Mouse (Mus musculus) hindbrain, embryonic 13.5 days (tissue): ENCODE measurements around the gene Mpl. TPM values are rescaled to one million over a fixed set of nuclear protein-coding genes. Genes with fewer than 3 reads are reported as not detected.

Experiments used
- ATAC-seq: fragments of 200-750 bp; cut with Nextera tagmentation; 2 replicates; pipeline ENCODE4 v1.8.0; 2017; ENCODE audit warnings: moderate TSS enrichment; ENCODE audit not compliant: low FRiP score
- H3K27ac ChIP-seq: fragments of 300-500 bp; sonication (generic); 2 replicates; pipeline ENCODE4 v1.5.1; 2015; ENCODE audit warnings: inconsistent platforms, mild to moderate bottlenecking, moderate library complexity
- H3K27me3 ChIP-seq: fragments of 300-500 bp; sonication (generic); 2 replicates; pipeline ENCODE4 v1.6.1; 2015; ENCODE audit warnings: mild to moderate bottlenecking, inconsistent platforms
- H3K36me3 ChIP-seq: fragments of 300-500 bp; sonication (generic); 2 replicates; pipeline ENCODE4 v1.6.1; 2015; ENCODE audit warnings: mild to moderate bottlenecking, inconsistent platforms
- H3K4me1 ChIP-seq: fragments of 300-500 bp; sonication (generic); replicated peaks from 2 replicates; pipeline ENCODE4 v1.6.1; 2015; ENCODE audit warnings: inconsistent platforms
- H3K4me2 ChIP-seq: fragments of 300-500 bp; sonication (generic); 2 replicates; pipeline ENCODE4 v1.6.1; 2015; ENCODE audit warnings: inconsistent platforms, mild to moderate bottlenecking, moderate library complexity
- H3K4me3 ChIP-seq: fragments of 300-500 bp; sonication (generic); 2 replicates; pipeline ENCODE4 v1.5.1; 2015; ENCODE audit warnings: mild to moderate bottlenecking, inconsistent platforms
- H3K9ac ChIP-seq: fragments of 300-500 bp; sonication (generic); 2 replicates; pipeline ENCODE4 v1.6.1; 2015; ENCODE audit warnings: mild to moderate bottlenecking, inconsistent platforms
- H3K9me3 ChIP-seq: fragments of 300-500 bp; sonication (generic); 2 replicates; pipeline ENCODE4 v1.6.1; 2016; ENCODE audit warnings: inconsistent platforms
- WGBS: fragments of 180-500 bp; shearing (Covaris S2); methylation state at CpG from one replicate; pipeline ENCODE4 v1.1.7; 2015; 5-methylcytosine and 5-hydroxymethylcytosine counted together
- polyA plus RNA-seq: library from polyadenylated mRNA; unstranded; fragments of >200 nt; fragmentation: Nextera tagmentation; extraction: Ambion mirVana; gene quantifications from 2 replicates; pipeline ENCODE4 v1.2.1, GENCODE M21; 2015

Gene Mpl
- polyA plus RNA-seq, 1 experiment from 2014 or later = 0.26 TPM

DNA sequence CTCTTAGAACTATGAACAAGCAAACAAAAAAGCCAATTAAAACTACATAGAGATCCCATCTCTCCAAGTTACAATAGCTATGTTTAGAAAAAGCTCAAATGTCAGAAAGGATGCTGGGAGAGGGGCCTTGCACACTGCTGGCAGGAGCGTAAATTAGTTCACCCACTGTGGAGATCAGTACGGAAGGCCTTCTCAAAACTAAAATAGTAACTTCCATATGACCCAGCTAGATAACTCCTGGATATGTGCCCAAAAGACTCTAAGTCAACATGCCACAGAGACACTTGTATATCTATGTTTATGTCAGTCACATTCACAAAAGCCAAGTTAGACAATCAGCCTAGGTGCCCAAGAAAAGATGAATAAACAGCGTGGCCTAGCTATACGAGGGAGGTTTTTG, 62.0 kb downstream of the Mpl start:
- ATAC-seq = no peak
- no peaks in the 10 kb centered on the region for H3K27me3 ChIP-seq
- H3K36me3 ChIP-seq = peaks cover 100% of the 10 kb centered on the region
- H3K4me1 ChIP-seq = no peaks in the 10 kb centered on the region
- no peak overlapping the region for H3K4me3 ChIP-seq
- 88% methylated on average over 4 of the region's 4 CpGs for WGBS
- H3K9ac ChIP-seq = no peak overlapping the region
- H3K9me3 ChIP-seq = no peaks in the 10 kb centered on the region
- H3K4me2 ChIP-seq = no peak overlapping the region
- H3K27ac ChIP-seq = no peak overlapping the region

DNA sequence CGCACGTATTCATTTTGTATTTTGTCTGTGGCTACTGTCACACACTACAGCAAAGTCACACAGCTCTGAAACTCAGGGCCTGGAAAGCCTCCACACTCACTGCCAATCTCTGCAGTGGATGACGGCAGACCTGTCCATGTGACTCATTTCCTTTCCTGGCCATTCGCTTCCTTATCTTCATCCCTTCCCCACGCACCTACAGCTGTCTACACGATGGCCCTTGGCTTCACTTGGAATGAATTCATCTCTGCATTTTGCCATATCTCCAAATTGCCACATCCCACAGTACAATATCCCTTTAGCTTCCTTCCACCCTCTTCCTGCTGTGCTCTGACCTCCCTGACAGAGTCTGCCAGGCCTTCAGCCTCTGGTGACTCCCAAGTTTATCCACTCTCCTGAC, 62.8 kb downstream of the Mpl start:
- Histone ChIP-seq H3K9ac (no peak overlapping the region), H3K9me3 (no peaks in the 10 kb centered on the region), H3K4me1 (no peaks in the 10 kb centered on the region), H3K27ac (no peak overlapping the region), H3K27me3 (no peaks in the 10 kb centered on the region), H3K4me3 (no peak overlapping the region), H3K36me3 (peaks cover 100% of the 10 kb centered on the region), H3K4me2 (no peak overlapping the region)
- ATAC-seq = no peak
- 93% methylated on average over 6 of the region's 6 CpGs for WGBS

Other genes with a start within 250 kb of the Mpl start
- 79.7 and 82.0 TPM in 2 replicates for gene Ptprf, start 166.1 kb downstream of the Mpl start, polyA plus RNA-seq
- 10.6 and 10.9 TPM in 2 replicates for gene Szt2, start 48.2 kb downstream of the Mpl start, polyA plus RNA-seq
- 118 and 124 TPM in 2 replicates for gene Med8, start 48.2 kb downstream of the Mpl start, polyA plus RNA-seq
- 32.9 and 33.3 TPM in 2 replicates for gene Elovl1, start 29.4 kb downstream of the Mpl start, polyA plus RNA-seq
- gene Cdc20, start 20.2 kb downstream of the Mpl start, polyA plus RNA-seq = 56.1 and 66.8 TPM in 2 replicates
- gene Tie1, start 32.5 kb upstream of the Mpl start, polyA plus RNA-seq = 17.7 and 18.7 TPM in 2 replicates
- gene 2610528J11Rik, start 69.5 kb upstream of the Mpl start, polyA plus RNA-seq = not detected in 2 replicates
- gene Tmem125, start 86.5 kb upstream of the Mpl start, polyA plus RNA-seq = 0.12 and 0.13 TPM in 2 replicates
- gene Cfap57, start 163.3 kb upstream of the Mpl start, polyA plus RNA-seq = 1.3 and 2.3 TPM in 2 replicates
- gene Ebna1bp2, start 163.3 kb upstream of the Mpl start, polyA plus RNA-seq = 106 and 121 TPM in 2 replicates
- not detected in 2 replicates for gene Olfr62, start 201.4 kb upstream of the Mpl start, polyA plus RNA-seq
- gene Olfr1342, start 235.2 kb upstream of the Mpl start, polyA plus RNA-seq = not detected in 2 replicates
- gene Olfr1341, start 246.0 kb upstream of the Mpl start, polyA plus RNA-seq = not detected in 2 replicates